Mouse (Mus musculus) ES-Bruce4 (cell line): ENCODE data around the gene Gm5129.

Experiments
- CTCF ChIP-seq: IDR thresholded peaks from one replicate; pipeline ENCODE4 v1.8.1; 2011; ENCODE audit warnings: low read depth, low read length
- EP300 ChIP-seq: IDR thresholded peaks from 2 replicates; pipeline ENCODE4 v1.6.1; 2011; ENCODE audit warnings: low read depth, low read length; ENCODE audit not compliant: insufficient read depth

DNA sequence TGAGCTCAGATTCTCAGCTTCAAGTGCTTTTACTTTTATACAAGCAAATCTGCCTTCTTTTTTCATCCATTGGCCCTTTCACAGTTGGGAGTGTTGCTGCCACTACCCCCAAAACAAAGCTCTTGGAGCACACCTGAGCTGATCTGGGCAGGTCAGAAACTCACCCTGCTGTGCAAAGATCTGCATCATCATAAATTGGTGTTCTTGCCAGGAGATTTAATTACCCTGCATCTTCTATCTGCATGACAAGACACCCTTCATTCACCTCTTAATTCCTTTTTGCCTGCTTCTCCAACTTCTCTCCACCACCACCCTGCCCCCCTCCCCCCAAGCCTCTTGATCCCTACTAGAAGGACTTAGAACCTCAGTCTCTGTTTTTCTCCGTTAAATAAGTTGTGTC, 14.6 kb downstream of the Gm5129 start:
- TF ChIP-seq CTCF (no peak), EP300 (no peak)
